Mouse (Mus musculus): ENCODE data around the gene Ctf1. TPM values are rescaled to one million over a fixed set of nuclear protein-coding genes. Genes with fewer than 3 reads are reported as not detected.

Gene Ctf1
- polyA plus RNA-seq, 1 experiment from 2014 or later: 6.5 TPM

DNA sequence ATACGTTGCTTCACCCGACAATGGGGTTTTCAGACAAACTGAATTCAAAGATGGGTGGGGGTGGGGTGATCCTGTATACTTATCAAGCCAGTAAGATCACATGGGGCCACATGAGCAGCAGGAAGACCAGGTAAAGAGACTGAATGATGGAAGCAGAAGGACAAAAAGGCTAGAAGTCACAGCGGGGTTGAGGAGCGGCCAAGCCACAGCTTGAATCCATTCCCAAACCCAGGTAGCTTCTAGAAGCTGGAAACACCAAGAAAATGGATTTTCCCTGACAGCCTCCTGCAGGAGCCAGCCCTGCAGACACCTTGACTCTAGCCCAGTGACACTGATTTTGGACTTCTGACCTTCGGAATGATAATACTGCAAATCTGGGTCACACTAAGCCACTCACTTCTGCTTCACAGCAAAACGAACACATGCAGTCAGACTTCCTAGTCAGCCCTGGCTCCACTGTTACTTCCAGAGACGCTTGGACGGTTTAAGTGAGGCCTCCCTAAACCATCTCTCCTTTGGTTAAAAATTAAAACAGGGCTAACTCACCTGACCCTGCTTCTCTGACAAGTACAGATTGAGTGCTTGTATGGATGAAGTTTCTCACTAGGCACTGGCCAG lies 8.9 kb upstream of the Ctf1 start:
- H3K27me3 ChIP-seq (ENCODE audit: insufficient read depth, poor library complexity, severe bottlenecking): no peaks in the 10 kb centered on the region
- H3K4me1 ChIP-seq: peaks cover 14% of the 10 kb centered on the region
- H3K27ac ChIP-seq: no peak overlapping the region
- DNase-seq (ENCODE audit: low spot score): no peak
- WGBS: 90% methylated on average over 8 of the region's 8 CpGs
- H3K36me3 ChIP-seq: peaks cover 50% of the 10 kb centered on the region
- no peak overlapping the region for H3K4me3 ChIP-seq
- no peaks in the 10 kb centered on the region for H3K9me3 ChIP-seq

DNA sequence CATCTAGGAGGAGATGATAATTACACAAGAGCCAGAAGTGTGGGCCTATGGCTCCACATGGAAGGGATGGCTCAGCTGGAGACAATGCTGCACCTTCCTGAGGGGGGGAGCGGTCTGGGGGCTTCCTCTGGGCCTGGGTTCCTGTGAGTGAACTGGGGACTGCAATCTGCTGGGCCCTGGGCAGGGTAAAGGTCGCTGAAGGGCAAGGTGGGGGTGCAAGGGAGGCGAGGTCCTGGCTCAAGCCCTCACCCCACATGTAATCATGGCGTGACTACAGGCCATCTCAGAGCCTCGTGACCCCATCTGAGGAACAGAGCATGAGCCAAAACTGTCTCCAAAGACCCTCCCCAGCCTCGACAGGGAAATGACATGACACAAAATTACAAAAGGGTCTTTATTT lies 7.9 kb upstream of the Ctf1 start:
- Histone ChIP-seq H3K27ac (no peak overlapping the region), H3K9me3 (no peaks in the 10 kb centered on the region), H3K27me3 (ENCODE audit: insufficient read depth, poor library complexity, severe bottlenecking) (no peaks in the 10 kb centered on the region), H3K36me3 (peaks cover 44% of the 10 kb centered on the region), H3K4me3 (no peak overlapping the region), H3K4me1 (peaks cover 11% of the 10 kb centered on the region)
- 75% methylated on average over 6 of the region's 6 CpGs for WGBS
- DNase-seq (ENCODE audit: low spot score): no peak

DNA sequence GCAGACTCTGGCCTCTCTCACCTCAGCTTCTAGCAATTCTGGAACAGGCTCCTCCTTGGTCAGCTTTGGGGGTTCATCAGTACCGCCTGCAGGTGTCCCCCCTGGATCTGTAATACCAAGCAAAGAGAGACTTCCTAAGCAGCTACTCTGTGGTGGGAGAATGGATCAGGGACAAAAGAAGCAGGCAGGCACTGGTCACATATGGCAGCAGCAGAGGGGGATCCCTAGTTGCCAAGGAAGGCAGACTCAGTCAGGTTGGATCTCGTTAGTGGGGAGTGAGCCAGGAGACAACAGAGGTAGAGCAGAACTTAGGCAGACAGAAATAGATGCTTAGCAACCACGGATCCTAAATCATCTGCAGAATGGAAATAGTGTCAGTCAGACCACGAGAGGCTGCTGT lies 6.8 kb upstream of the Ctf1 start:
- WGBS: 75% methylated on average over 4 of the region's 4 CpGs
- peaks cover 11% of the 10 kb centered on the region for H3K4me1 ChIP-seq
- no peak for DNase-seq (ENCODE audit: low spot score)
- no peaks in the 10 kb centered on the region for H3K9me3 ChIP-seq
- peaks cover 42% of the 10 kb centered on the region for H3K36me3 ChIP-seq
- H3K4me3 ChIP-seq: no peak overlapping the region
- H3K27ac ChIP-seq: no peak overlapping the region
- no peaks in the 10 kb centered on the region for H3K27me3 ChIP-seq (ENCODE audit: insufficient read depth, poor library complexity, severe bottlenecking)

DNA sequence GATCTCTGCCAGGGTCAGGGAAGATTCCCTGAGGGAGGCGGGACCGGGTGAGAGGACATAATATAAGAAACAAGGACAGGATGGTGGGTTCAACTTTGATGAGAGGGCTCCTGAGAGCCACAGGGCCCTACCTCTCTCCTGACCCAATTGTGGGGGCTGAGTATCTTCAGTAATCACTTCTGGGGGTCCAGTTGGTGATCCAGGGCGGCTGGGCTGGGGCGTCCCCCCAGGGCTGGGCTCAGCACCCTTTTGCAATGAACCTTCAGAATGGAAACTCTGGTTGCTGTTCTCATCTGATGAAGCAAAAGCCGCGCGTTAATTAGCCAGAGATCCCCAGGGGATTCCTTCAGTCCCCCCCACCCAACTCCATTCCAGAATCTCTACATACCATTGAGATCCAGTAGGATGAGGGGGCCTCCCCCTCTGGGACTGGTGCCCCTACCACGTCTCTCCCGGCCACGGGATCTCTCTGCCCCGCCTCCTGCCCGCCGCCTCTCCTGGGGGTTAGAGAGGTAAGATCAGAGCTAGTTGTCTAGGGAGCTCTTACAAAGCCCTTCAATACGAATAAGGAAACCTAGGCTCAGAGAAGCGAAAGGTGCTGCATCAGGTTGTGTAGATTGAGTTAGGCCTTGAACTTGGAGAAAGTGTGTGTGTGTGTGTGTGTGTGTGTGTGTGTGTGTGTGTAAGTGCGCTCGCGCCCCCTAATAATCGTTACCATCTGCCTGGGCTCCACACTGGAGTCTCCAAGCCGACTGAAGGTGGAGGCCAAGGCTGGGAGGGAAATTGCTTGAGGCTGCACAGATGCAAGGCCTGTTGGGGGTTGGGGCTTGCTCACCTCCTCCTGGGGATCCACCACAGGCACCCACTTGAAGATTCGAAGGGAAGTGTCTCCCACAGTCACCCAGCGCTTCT lies 5.2 kb upstream of the Ctf1 start:
- Histone ChIP-seq H3K27ac (peak overlapping the region; percentile 96), H3K4me3 (peak overlapping the region; percentile 81), H3K27me3 (ENCODE audit: insufficient read depth, poor library complexity, severe bottlenecking) (no peaks in the 10 kb centered on the region), H3K4me1 (peaks cover 21% of the 10 kb centered on the region), H3K36me3 (peaks cover 41% of the 10 kb centered on the region), H3K9me3 (no peaks in the 10 kb centered on the region)
- DNase-seq (ENCODE audit: low spot score): no peak
- WGBS: 24% methylated on average over 22 of the region's 22 CpGs

DNA sequence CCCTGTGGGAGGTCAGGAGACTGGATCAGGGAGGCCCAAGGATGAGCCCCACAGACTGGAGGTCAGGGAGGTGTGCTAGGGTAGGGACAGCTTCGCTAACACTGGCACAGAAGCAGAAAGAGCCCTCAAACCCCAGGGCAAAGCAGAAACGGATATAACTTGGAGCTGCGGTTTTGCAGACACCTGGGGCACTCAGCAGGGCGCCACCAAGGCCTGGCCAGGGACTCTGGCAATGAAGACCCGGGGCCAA lies 4.7 kb upstream of the Ctf1 start:
- Histone ChIP-seq H3K27ac (peak overlapping the region; percentile 96), H3K36me3 (peaks cover 36% of the 10 kb centered on the region), H3K27me3 (ENCODE audit: insufficient read depth, poor library complexity, severe bottlenecking) (no peaks in the 10 kb centered on the region), H3K4me3 (peak overlapping the region; percentile 81), H3K9me3 (no peaks in the 10 kb centered on the region), H3K4me1 (peaks cover 26% of the 10 kb centered on the region)
- 2% methylated on average over 5 of the region's 5 CpGs for WGBS
- DNase-seq (ENCODE audit: low spot score): no peak

DNA sequence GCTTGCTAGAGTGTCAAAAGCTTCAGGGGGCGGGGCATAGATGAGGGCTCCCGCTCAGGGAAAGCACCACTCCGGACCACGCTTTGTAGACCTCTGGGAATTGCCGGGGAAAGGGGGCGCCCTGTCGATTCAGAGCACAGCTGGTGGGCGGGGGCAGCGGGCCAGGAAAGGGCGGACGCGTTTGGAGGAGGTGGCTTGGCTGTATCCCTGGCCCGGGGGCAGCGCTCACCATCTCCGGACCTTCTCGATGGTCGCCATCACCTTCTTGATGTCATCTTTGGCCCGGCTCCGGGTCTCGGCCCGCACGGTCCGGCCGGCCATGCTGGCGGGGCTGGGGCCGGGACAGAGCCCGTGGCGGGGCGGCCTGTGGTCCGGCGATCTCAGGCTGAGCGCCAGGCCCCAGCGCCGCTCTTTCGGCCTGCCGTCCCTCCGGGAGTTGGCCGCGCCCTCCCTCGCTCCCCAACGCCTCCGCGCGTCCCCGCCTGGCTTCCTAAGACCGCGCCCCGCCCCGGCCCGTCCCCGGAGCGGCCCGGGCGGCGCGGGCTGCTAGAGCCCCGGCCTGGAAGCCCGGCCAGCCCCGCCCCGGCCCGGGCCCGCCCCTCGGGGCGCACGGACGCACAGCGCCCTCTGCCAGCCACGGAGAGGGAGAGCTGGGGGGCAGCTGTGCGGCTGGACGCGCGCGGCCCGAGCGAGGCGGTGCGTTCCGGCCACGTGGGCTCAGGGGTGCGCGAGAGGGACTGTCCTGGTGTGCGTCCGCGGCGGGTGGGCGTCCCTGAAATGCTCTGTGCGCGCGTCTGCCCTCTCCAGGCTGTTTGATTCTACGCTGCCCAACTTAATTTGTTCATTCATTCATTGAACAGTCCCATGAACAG lies 4.1 kb upstream of the Ctf1 start, which contains the start of gene Bcl7c:
Gene Bcl7c, minus strand, starts transcription at position 727 of the 872 bp plus-strand sequence.
- DNase-seq (ENCODE audit: low spot score): peak; percentile 97
- Histone ChIP-seq H3K36me3 (peaks cover 30% of the 10 kb centered on the region), H3K9me3 (no peaks in the 10 kb centered on the region), H3K27me3 (ENCODE audit: insufficient read depth, poor library complexity, severe bottlenecking) (no peaks in the 10 kb centered on the region), H3K4me1 (peaks cover 31% of the 10 kb centered on the region), H3K4me3 (peak within 1 kb of the TSS; percentile 81), H3K27ac (peak within 1 kb of the TSS; percentile 96)
- WGBS: under 1% methylated on average over 88 of the region's 90 CpGs

DNA sequence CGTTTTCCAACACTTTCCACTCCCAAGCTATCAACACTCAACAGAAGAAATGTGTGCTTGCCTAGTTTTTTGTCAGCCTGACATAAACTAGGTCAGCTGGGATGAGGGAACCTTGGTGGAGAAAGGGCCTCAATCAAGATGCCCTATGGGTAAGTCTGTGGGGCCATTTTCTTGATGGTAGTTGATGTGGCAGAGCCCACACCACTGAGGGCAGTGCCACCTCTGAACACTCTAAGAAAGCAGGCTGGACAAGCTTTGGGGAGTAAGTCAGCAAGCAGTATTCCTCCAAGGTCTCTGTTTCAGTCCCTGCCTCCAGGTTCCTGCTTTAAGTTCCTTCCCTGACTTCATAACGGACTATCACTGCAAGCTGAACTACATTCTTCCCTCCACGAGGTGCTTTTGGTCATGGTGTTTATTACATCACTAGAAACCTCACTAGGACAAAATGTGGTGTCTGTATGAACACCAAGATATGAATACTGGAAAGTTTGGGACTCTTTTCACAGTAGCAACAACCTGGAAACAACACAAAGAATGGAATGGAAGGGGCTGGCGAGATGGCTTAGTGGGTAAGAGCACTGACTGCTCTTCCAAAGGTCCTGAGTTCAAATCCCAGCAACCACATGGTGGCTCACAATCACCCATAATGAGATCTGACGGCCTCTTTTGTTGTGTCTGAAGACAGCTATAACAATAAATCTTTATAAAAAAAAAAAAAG lies 3.1 kb upstream of the Ctf1 start:
- Histone ChIP-seq H3K9me3 (no peaks in the 10 kb centered on the region), H3K36me3 (peaks cover 20% of the 10 kb centered on the region), H3K4me1 (peaks cover 31% of the 10 kb centered on the region), H3K4me3 (peak overlapping the region; percentile 81), H3K27me3 (ENCODE audit: insufficient read depth, poor library complexity, severe bottlenecking) (no peaks in the 10 kb centered on the region), H3K27ac (peak overlapping the region; percentile 96)
- no peak for DNase-seq (ENCODE audit: low spot score)
- 79% methylated on average over 5 of the region's 5 CpGs for WGBS

DNA sequence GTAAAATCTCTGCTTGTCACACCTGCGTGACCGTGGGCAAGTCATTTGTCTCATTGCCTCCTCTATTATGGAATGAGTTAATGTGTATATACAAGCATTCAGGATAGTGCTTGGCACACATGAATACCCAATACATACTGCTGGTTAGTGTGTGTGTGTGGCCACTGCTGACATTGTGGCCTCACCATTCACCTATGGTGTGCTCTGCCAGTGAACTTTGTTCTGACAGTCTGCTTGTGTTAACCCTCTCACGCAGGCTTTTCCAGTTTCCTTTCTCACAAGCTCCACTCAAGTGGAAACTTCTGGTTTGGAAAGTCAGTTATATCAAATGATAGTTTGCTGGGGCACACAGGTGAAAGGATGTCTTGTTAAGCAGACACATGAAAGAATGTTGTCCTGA lies 1.5 kb upstream of the Ctf1 start:
- peaks cover 5% of the 10 kb centered on the region for H3K36me3 ChIP-seq
- H3K27ac ChIP-seq: no peak overlapping the region
- no peaks in the 10 kb centered on the region for H3K9me3 ChIP-seq
- 91% methylated on average over 3 of the region's 3 CpGs for WGBS
- peaks cover 4% of the 10 kb centered on the region; the same call in 1 of the 2 replicates for H3K27me3 ChIP-seq (ENCODE audit: insufficient read depth, poor library complexity, severe bottlenecking)
- DNase-seq (ENCODE audit: low spot score): no peak
- H3K4me1 ChIP-seq: peaks cover 31% of the 10 kb centered on the region
- no peak overlapping the region for H3K4me3 ChIP-seq

DNA sequence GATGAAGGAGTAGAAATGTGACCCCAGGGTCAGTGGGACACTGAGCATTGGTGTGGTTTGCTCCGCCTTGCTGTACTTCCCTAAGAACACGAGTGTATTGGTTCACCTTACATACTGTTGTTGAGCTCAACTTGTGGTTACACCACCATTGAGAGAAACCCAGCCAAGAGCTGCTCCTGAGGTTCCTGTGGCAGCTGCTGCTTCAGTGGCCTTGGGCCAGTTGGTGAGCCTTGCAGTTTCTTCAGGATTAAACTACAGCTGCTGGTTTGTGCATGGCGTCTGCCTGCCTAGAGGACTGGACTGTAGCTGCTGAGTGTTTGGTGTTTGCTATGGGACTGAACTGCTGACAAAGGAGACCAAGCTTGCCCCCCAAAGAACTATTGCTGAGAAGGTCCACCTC lies 1.1 kb upstream of the Ctf1 start:
- Histone ChIP-seq H3K9me3 (no peaks in the 10 kb centered on the region), H3K36me3 (peaks cover 1% of the 10 kb centered on the region), H3K4me3 (no peak overlapping the region), H3K27me3 (ENCODE audit: insufficient read depth, poor library complexity, severe bottlenecking) (peaks cover 8% of the 10 kb centered on the region; the same call in 1 of the 2 replicates), H3K4me1 (peaks cover 31% of the 10 kb centered on the region), H3K27ac (no peak overlapping the region)
- no peak for DNase-seq (ENCODE audit: low spot score)
- 69% methylated on average over 3 of the region's 3 CpGs for WGBS

DNA sequence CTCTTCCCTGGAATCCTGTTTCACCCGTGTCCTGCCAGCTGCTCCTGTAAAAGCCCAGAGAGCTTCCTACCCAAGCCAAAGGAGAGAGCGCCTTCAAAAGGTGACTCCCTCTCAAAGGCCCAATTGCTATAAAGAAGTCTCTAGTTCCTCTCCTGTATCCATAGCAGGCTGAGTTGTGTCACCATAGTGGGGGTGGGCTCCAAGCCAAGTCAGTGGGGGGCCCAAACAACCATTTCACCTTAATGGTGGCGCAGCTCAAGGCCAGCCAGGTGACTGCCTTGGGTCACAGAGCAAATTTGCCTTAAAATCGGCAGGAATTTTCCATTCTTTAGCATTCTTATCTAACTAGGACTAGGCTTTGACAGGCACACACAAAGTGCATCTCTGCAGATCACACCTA lies 2.3 kb downstream of the Ctf1 start:
- Histone ChIP-seq H3K27ac (no peak overlapping the region), H3K36me3 (no peaks in the 10 kb centered on the region), H3K4me1 (peaks cover 31% of the 10 kb centered on the region), H3K27me3 (ENCODE audit: insufficient read depth, poor library complexity, severe bottlenecking) (peaks cover 11% of the 10 kb centered on the region; the same call in 1 of the 2 replicates), H3K9me3 (no peaks in the 10 kb centered on the region), H3K4me3 (no peak overlapping the region)
- WGBS: 77% methylated on average over 4 of the region's 4 CpGs
- DNase-seq (ENCODE audit: low spot score): no peak

DNA sequence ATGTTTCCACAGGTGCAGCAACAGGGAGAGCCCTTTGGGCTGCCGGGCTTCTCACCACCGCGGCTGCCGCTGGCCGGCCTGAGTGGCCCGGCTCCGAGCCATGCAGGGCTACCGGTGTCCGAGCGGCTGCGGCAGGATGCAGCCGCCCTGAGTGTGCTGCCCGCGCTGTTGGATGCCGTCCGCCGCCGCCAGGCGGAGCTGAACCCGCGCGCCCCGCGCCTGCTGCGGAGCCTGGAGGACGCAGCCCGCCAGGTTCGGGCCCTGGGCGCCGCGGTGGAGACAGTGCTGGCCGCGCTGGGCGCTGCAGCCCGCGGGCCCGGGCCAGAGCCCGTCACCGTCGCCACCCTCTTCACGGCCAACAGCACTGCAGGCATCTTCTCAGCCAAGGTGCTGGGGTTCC lies 4.5 kb downstream of the Ctf1 start:
- Histone ChIP-seq H3K9me3 (no peaks in the 10 kb centered on the region), H3K4me1 (peaks cover 25% of the 10 kb centered on the region), H3K27ac (peak overlapping the region; percentile 78), H3K36me3 (no peaks in the 10 kb centered on the region), H3K4me3 (peak overlapping the region; percentile 58), H3K27me3 (ENCODE audit: insufficient read depth, poor library complexity, severe bottlenecking) (peaks cover 11% of the 10 kb centered on the region; the same call in 1 of the 2 replicates)
- 1% methylated on average over 41 of the region's 41 CpGs for whole genome bisulfite sequencing
- peak; percentile 85 for DNase-seq (ENCODE audit: low spot score)

DNA sequence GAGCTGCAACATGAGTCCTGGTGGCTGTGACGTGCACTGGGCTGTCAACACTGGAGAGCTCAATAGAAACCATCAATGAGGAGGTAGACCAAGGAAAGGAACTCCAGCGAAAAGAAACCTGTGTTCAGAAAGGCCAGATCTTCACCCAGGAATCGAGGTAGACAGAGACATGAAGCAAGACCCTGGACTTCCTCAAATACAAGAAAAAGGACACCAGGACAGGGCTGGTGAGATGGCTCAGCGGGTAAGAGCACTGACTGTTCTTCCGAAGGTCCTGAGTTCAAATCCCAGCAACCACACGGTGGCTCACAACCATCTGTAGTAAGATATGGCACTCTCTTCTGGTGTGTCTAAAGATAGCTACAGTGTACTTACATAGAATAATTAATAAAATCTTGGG lies 5.8 kb downstream of the Ctf1 start:
- WGBS: 81% methylated on average over 6 of the region's 6 CpGs
- Histone ChIP-seq H3K27ac (no peak overlapping the region), H3K27me3 (ENCODE audit: insufficient read depth, poor library complexity, severe bottlenecking) (peaks cover 11% of the 10 kb centered on the region; the same call in 1 of the 2 replicates), H3K4me1 (peaks cover 12% of the 10 kb centered on the region), H3K9me3 (no peaks in the 10 kb centered on the region), H3K4me3 (no peak overlapping the region), H3K36me3 (no peaks in the 10 kb centered on the region)
- no peak for DNase-seq (ENCODE audit: low spot score)
